Mouse (Mus musculus) frontal cortex, postnatal 25 days (tissue): ENCODE measurements around the gene Pitpnb.

Experiments
- DNase-seq, 2 experiments: peaks; one replicate each; pipeline ENCODE4 v3.0.0; 2022; ENCODE audit warnings: low spot score in 2 of 2

Pitpnb gene

GRCm38 (mm10) chr5:111421424-111421823, 90.9 kb downstream of the Pitpnb start:
- no peak for DNase-seq

GRCm38 (mm10) chr5:111422058-111422800, 91.7 kb downstream of the Pitpnb start:
- DNase-seq = no peak

- no peak for DNase-seq
Observed at GRCm38 (mm10) chr5:111423011-111423410, 92.4 kb downstream of the Pitpnb start.

GRCm38 (mm10) chr5:111423616-111424015, 93.1 kb downstream of the Pitpnb start:
- DNase-seq = no peak

GRCm38 (mm10) chr5:111425813-111426212, 95.2 kb downstream of the Pitpnb start:
- no peak for DNase-seq

- DNase-seq = no peak
Observed at GRCm38 (mm10) chr5:111426249-111426648, 95.7 kb downstream of the Pitpnb start.

GRCm38 (mm10) chr5:111428882-111429281, 98.3 kb downstream of the Pitpnb start:
- DNase-seq = no peak

GRCm38 (mm10) chr5:111429726-111430125, 99.2 kb downstream of the Pitpnb start:
- DNase-seq = no peak

- no peak for DNase-seq
Observed at GRCm38 (mm10) chr5:111431007-111431730, 100.6 kb downstream of the Pitpnb start.

GRCm38 (mm10) chr5:111432842-111433241, 102.3 kb downstream of the Pitpnb start:
- DNase-seq = no peak

GRCm38 (mm10) chr5:111434342-111434842, 103.8 kb downstream of the Pitpnb start:
- no peak for DNase-seq

- no peak for DNase-seq
Observed at GRCm38 (mm10) chr5:111436260-111436659, 105.7 kb downstream of the Pitpnb start.

GRCm38 (mm10) chr5:111437205-111437604, 106.6 kb downstream of the Pitpnb start:
- DNase-seq = no peak
